Mouse (Mus musculus) heart, embryonic 10.5 days (tissue): ENCODE results near the gene Lrit2. TPM values are rescaled to one million over a fixed set of nuclear protein-coding genes. Genes with fewer than 3 reads are reported as not detected.

ENCODE experiments used
- DNase-seq: peaks from one replicate; pipeline ENCODE4 v3.0.0-alpha.2; 2017; ENCODE audit warnings: low spot score
- H3K27ac ChIP-seq: fragments of 300-500 bp; sonication (generic); 2 replicates; pipeline ENCODE4 v1.5.1; 2016; ENCODE audit warnings: mild to moderate bottlenecking
- H3K27me3 ChIP-seq: fragments of 300-500 bp; sonication (generic); 2 replicates; pipeline ENCODE4 v1.6.1; 2016; ENCODE audit warnings: mild to moderate bottlenecking; ENCODE audit not compliant: poor library complexity, insufficient read depth, severe bottlenecking
- H3K36me3 ChIP-seq: fragments of 300-500 bp; sonication (generic); 2 replicates; pipeline ENCODE4 v1.6.1; 2016; ENCODE audit warnings: mild to moderate bottlenecking, moderate library complexity
- H3K4me1 ChIP-seq: fragments of 300-500 bp; sonication (generic); 2 replicates; pipeline ENCODE4 v1.6.1; 2016; ENCODE audit warnings: mild to moderate bottlenecking
- H3K4me3 ChIP-seq: fragments of 300-500 bp; sonication (generic); 2 replicates; pipeline ENCODE4 v1.5.1; 2016; ENCODE audit warnings: mild to moderate bottlenecking, moderate library complexity
- H3K9me3 ChIP-seq: fragments of 300-500 bp; sonication (generic); 2 replicates; pipeline ENCODE4 v1.6.1; 2016; ENCODE audit warnings: mild to moderate bottlenecking, moderate library complexity
- WGBS: fragments of 180-500 bp; shearing (Covaris S2); methylation state at CpG from one replicate; pipeline ENCODE4 v1.1.7; 2016; 5-methylcytosine and 5-hydroxymethylcytosine counted together
- polyA plus RNA-seq: library from polyadenylated mRNA; unstranded; fragments of >200 nt; fragmentation: Nextera tagmentation; extraction: Ambion mirVana; gene quantifications from 2 replicates; pipeline ENCODE4 v1.2.1, GENCODE M21; 2016

Gene Lrit2
- not detected in 2 replicates for polyA plus RNA-seq

GRCm38 (mm10) chr14:37067629-37068028 is at the start of gene Lrit2:
Lrit2 (plus strand) TSS chr14:37067929.
- no peaks in the 10 kb centered on the region for H3K4me1 ChIP-seq
- no peaks in the 10 kb centered on the region for H3K36me3 ChIP-seq
- no peaks in the 10 kb centered on the region for H3K27me3 ChIP-seq
- 70% methylated on average over 5 of the region's 5 CpGs for WGBS
- no peaks in the 10 kb centered on the region for H3K9me3 ChIP-seq
- no peak within 1 kb of the TSS for H3K4me3 ChIP-seq
- H3K27ac ChIP-seq = no peak within 1 kb of the TSS
- DNase-seq = no peak

GRCm38 (mm10) chr14:37027248-37027933 is 40.3 kb upstream of the Lrit2 start:
- 63% methylated on average over 4 of the region's 4 CpGs for WGBS
- Histone ChIP-seq H3K4me1 (no peaks in the 10 kb centered on the region), H3K27me3 (no peaks in the 10 kb centered on the region), H3K27ac (no peak overlapping the region), H3K9me3 (no peaks in the 10 kb centered on the region), H3K36me3 (no peaks in the 10 kb centered on the region), H3K4me3 (no peak overlapping the region)
- DNase-seq = no peak

- no peaks in the 10 kb centered on the region for H3K9me3 ChIP-seq
- 94% methylated on average over 3 of the region's 3 CpGs for WGBS
Observed at GRCm38 (mm10) chr14:37027951-37028350, 39.8 kb upstream of the Lrit2 start.

GRCm38 (mm10) chr14:37028555-37028954 is 39.2 kb upstream of the Lrit2 start:
- Histone ChIP-seq H3K27me3 (no peaks in the 10 kb centered on the region), H3K9me3 (no peaks in the 10 kb centered on the region), H3K27ac (no peak overlapping the region), H3K4me3 (no peak overlapping the region), H3K36me3 (no peaks in the 10 kb centered on the region), H3K4me1 (no peaks in the 10 kb centered on the region)
- no peak for DNase-seq
- 79% methylated on average over 3 of the region's 3 CpGs for WGBS

More at GRCm38 (mm10) chr14:37027951-37028350, 39.8 kb upstream of the Lrit2 start:
- no peaks in the 10 kb centered on the region for H3K27me3 ChIP-seq
- DNase-seq = no peak
- no peaks in the 10 kb centered on the region for H3K4me1 ChIP-seq
- no peak overlapping the region for H3K27ac ChIP-seq
- H3K36me3 ChIP-seq = no peaks in the 10 kb centered on the region
- H3K4me3 ChIP-seq = no peak overlapping the region

- Histone ChIP-seq H3K27me3 (no peaks in the 10 kb centered on the region), H3K27ac (no peak overlapping the region), H3K36me3 (no peaks in the 10 kb centered on the region), H3K9me3 (no peaks in the 10 kb centered on the region), H3K4me1 (no peaks in the 10 kb centered on the region), H3K4me3 (no peak overlapping the region)
- 79% methylated on average over 11 of the region's 11 CpGs for WGBS
- no peak for DNase-seq
Observed at GRCm38 (mm10) chr14:37032481-37033104, 35.1 kb upstream of the Lrit2 start.

GRCm38 (mm10) chr14:37033241-37033640 is 34.5 kb upstream of the Lrit2 start:
- H3K4me3 ChIP-seq = no peak overlapping the region
- H3K9me3 ChIP-seq = no peaks in the 10 kb centered on the region
- DNase-seq = no peak
- no peaks in the 10 kb centered on the region for H3K4me1 ChIP-seq
- no peak overlapping the region for H3K27ac ChIP-seq
- H3K36me3 ChIP-seq = no peaks in the 10 kb centered on the region
- 20% methylated on average over 7 of the region's 7 CpGs for WGBS
- H3K27me3 ChIP-seq = no peaks in the 10 kb centered on the region

GRCm38 (mm10) chr14:37034432-37034831 is 33.3 kb upstream of the Lrit2 start:
- no peaks in the 10 kb centered on the region for H3K36me3 ChIP-seq
- no peak overlapping the region for H3K4me3 ChIP-seq
- DNase-seq = no peak
- H3K27me3 ChIP-seq = no peaks in the 10 kb centered on the region
- H3K4me1 ChIP-seq = no peaks in the 10 kb centered on the region
- no peak overlapping the region for H3K27ac ChIP-seq
- WGBS = 47% methylated on average over 5 of the region's 5 CpGs
- H3K9me3 ChIP-seq = no peaks in the 10 kb centered on the region

- H3K4me1 ChIP-seq = no peaks in the 10 kb centered on the region
Observed at GRCm38 (mm10) chr14:37048914-37049410, 18.8 kb upstream of the Lrit2 start, which contains the start of gene Rgr. Rgr (minus strand) TSS chr14:37048964.

GRCm38 (mm10) chr14:37064849-37065248 is 2.9 kb upstream of the Lrit2 start:
- no peaks in the 10 kb centered on the region for H3K27me3 ChIP-seq
- no peak for DNase-seq
- WGBS = 64% methylated on average over 2 of the region's 2 CpGs
- H3K9me3 ChIP-seq = no peaks in the 10 kb centered on the region
- no peaks in the 10 kb centered on the region for H3K4me1 ChIP-seq
- H3K36me3 ChIP-seq = no peaks in the 10 kb centered on the region
- H3K4me3 ChIP-seq = no peak overlapping the region
- H3K27ac ChIP-seq = no peak overlapping the region

More at GRCm38 (mm10) chr14:37048914-37049410, 18.8 kb upstream of the Lrit2 start, which contains the start of gene Rgr:
- DNase-seq = no peak
- 71% methylated on average over 1 of the region's 1 CpGs for WGBS
- no peaks in the 10 kb centered on the region for H3K36me3 ChIP-seq
- no peak within 1 kb of the TSS for H3K27ac ChIP-seq
- no peaks in the 10 kb centered on the region for H3K9me3 ChIP-seq
- H3K4me3 ChIP-seq = no peak within 1 kb of the TSS
- no peaks in the 10 kb centered on the region for H3K27me3 ChIP-seq

- Histone ChIP-seq H3K4me3 (no peak overlapping the region), H3K27me3 (no peaks in the 10 kb centered on the region), H3K27ac (no peak overlapping the region), H3K36me3 (no peaks in the 10 kb centered on the region), H3K4me1 (no peaks in the 10 kb centered on the region), H3K9me3 (no peaks in the 10 kb centered on the region)
- WGBS = 51% methylated on average over 2 of the region's 2 CpGs
- no peak for DNase-seq
Observed at GRCm38 (mm10) chr14:37066636-37067035, 1.1 kb upstream of the Lrit2 start.

GRCm38 (mm10) chr14:37068516-37068915 is 787 bp downstream of the Lrit2 start:
- Histone ChIP-seq H3K27me3 (no peaks in the 10 kb centered on the region), H3K9me3 (no peaks in the 10 kb centered on the region), H3K36me3 (no peaks in the 10 kb centered on the region), H3K4me3 (no peak overlapping the region), H3K27ac (no peak overlapping the region), H3K4me1 (no peaks in the 10 kb centered on the region)
- DNase-seq = no peak
- 17% methylated on average over 9 of the region's 9 CpGs for WGBS

GRCm38 (mm10) chr14:37080724-37081123 is 13.0 kb downstream of the Lrit2 start:
- no peak overlapping the region for H3K27ac ChIP-seq
- no peaks in the 10 kb centered on the region for H3K4me1 ChIP-seq
- no peaks in the 10 kb centered on the region for H3K9me3 ChIP-seq
- no peak for DNase-seq
- WGBS = 74% methylated on average over 1 of the region's 1 CpGs
- no peaks in the 10 kb centered on the region for H3K36me3 ChIP-seq
- H3K27me3 ChIP-seq = no peaks in the 10 kb centered on the region
- no peak overlapping the region for H3K4me3 ChIP-seq

- no peak overlapping the region for H3K27ac ChIP-seq
- H3K4me1 ChIP-seq = no peaks in the 10 kb centered on the region
- 28% methylated on average over 4 of the region's 4 CpGs for WGBS
- H3K9me3 ChIP-seq = no peaks in the 10 kb centered on the region
- H3K4me3 ChIP-seq = no peak overlapping the region
- H3K27me3 ChIP-seq = no peaks in the 10 kb centered on the region
- H3K36me3 ChIP-seq = no peaks in the 10 kb centered on the region
- DNase-seq = no peak
Observed at GRCm38 (mm10) chr14:37083755-37084154, 16.0 kb downstream of the Lrit2 start.
